Mouse (Mus musculus) spleen, embryonic (tissue): Measurements from ENCODE around the gene Ift81.

Source experiments
- CTCF ChIA-PET: fragments of 350-600 bp; sonication (Branson Sonifier 250); formaldehyde crosslinking; loops from one replicate; lab custom pipeline; 2022; lab: Charles Lee

Gene Ift81

GRCm38 (mm10) chr5:122552638-122553037 lies 61.7 kb downstream of the Ift81 start:
- CTCF ChIA-PET = no interaction called here

GRCm38 (mm10) chr5:122550460-122550859 lies 63.9 kb downstream of the Ift81 start:
- CTCF ChIA-PET = no interaction called here

GRCm38 (mm10) chr5:122548671-122549070 lies 65.6 kb downstream of the Ift81 start:
- CTCF ChIA-PET = interaction anchor here (0.6 kb wide), 1 partner anchor 77 kb away, joined by 3 read pairs; no protein-coding TSS in a partner anchor

- CTCF ChIA-PET = interaction anchor here (0.6 kb wide), 1 partner anchor 1849 kb away, joined by 10 read pairs; no protein-coding TSS in a partner anchor
These were observed 66.5 kb downstream of the Ift81 start for GRCm38 (mm10) chr5:122547810-122548209.

- CTCF ChIA-PET = interaction anchor here (0.6 to 0.7 kb wide), 2 partner anchors 62 to 1850 kb away, joined by 3 to 10 read pairs; no protein-coding TSS in a partner anchor
These were observed 67.0 kb downstream of the Ift81 start for GRCm38 (mm10) chr5:122547251-122547714.

- CTCF ChIA-PET = interaction anchor here (0.6 kb wide), 1 partner anchor 966 kb away, joined by 8 read pairs; no protein-coding TSS in a partner anchor
These were observed 70.9 kb downstream of the Ift81 start for GRCm38 (mm10) chr5:122543392-122543791.

- CTCF ChIA-PET = no interaction called here
These were observed 72.4 kb downstream of the Ift81 start for GRCm38 (mm10) chr5:122541871-122542270.

GRCm38 (mm10) chr5:122538077-122538476 lies 76.2 kb downstream of the Ift81 start:
- CTCF ChIA-PET = no interaction called here

GRCm38 (mm10) chr5:122537654-122538053 lies 76.7 kb downstream of the Ift81 start:
- CTCF ChIA-PET = no interaction called here

- CTCF ChIA-PET = no interaction called here
These were observed 80.4 kb downstream of the Ift81 start for GRCm38 (mm10) chr5:122533884-122534283.

GRCm38 (mm10) chr5:122529913-122530604 lies 84.3 kb downstream of the Ift81 start:
- CTCF ChIA-PET = no interaction called here

- CTCF ChIA-PET = no interaction called here
These were observed 85.0 kb downstream of the Ift81 start for GRCm38 (mm10) chr5:122529316-122529715.

- CTCF ChIA-PET = no interaction called here
These were observed 85.7 kb downstream of the Ift81 start for GRCm38 (mm10) chr5:122528591-122528990.

GRCm38 (mm10) chr5:122527761-122528160 lies 86.6 kb downstream of the Ift81 start:
- CTCF ChIA-PET = no interaction called here

GRCm38 (mm10) chr5:122526878-122527730 lies 87.2 kb downstream of the Ift81 start:
- CTCF ChIA-PET = no interaction called here

GRCm38 (mm10) chr5:122526405-122526804 lies 87.9 kb downstream of the Ift81 start:
- CTCF ChIA-PET = no interaction called here

GRCm38 (mm10) chr5:122525238-122525931 lies 88.9 kb downstream of the Ift81 start:
- CTCF ChIA-PET = no interaction called here

GRCm38 (mm10) chr5:122524854-122525237 lies 89.5 kb downstream of the Ift81 start:
- CTCF ChIA-PET = no interaction called here

- CTCF ChIA-PET = no interaction called here
These were observed 90.1 kb downstream of the Ift81 start for GRCm38 (mm10) chr5:122524244-122524643.

- CTCF ChIA-PET = no interaction called here
These were observed 93.2 kb downstream of the Ift81 start for GRCm38 (mm10) chr5:122521130-122521473.

- CTCF ChIA-PET = no interaction called here
These were observed 93.8 kb downstream of the Ift81 start for GRCm38 (mm10) chr5:122520254-122521129.
